In genomic region chr7:109129946-109130686, GRCm38 (mm10) we compare ENCODE assay signal across 17 mouse cellular contexts. TPM values are rescaled to one million over a fixed set of nuclear protein-coding genes. Genes with fewer than 3 reads are reported as not detected.
DNase-seq lines count a peak whose midpoint lies in the region; ATAC-seq and TF ChIP-seq lines count a peak whose summit lies in the region.
"Had no signal": no experiment of that assay in that cellular context is flagged by ENCODE, and none has a peak within 500 bp of the region (broad histone marks: within the 10 kb centered on the region; RNA-seq: fewer than 3 reads in every experiment).

No protein-coding gene starts in this region.

- no peak for TF ChIP-seq POLR2A in lung, adult 2 months (IDR thresholded peaks at IDR 0.05; ENCODE audit: borderline replicate concordance, extremely low read depth, low read depth, low read length)
- no peak for TF ChIP-seq POLR2A in MEL (IDR thresholded peaks at IDR 0.05; ENCODE audit: control insufficient read depth in 1 of 2, insufficient read depth in 1 of 2, low read depth in 1 of 2, low read length in 2 of 2, poor library complexity in 1 of 2)

- H3K4me3 ChIP-seq in lung, postnatal 0 days (ENCODE audit: low read depth, low read length): no peak overlapping the region
- H3K4me3 ChIP-seq in lung, adult 2 months (replicated peaks; ENCODE audit: extremely low read depth, low read depth, low read length): no peak overlapping the region
- H3K4me3 ChIP-seq in MEL (ENCODE audit: control insufficient read depth in 1 of 2, insufficient read depth in 1 of 2, low read depth in 2 of 2, low read length in 2 of 2): no peak overlapping the region
- H3K4me3 ChIP-seq in liver, postnatal 0 days (ENCODE audit: low read depth, low read length): no peak overlapping the region
- H3K4me3 ChIP-seq: embryonic facial prominence, embryonic 12.5 days; heart, adult 2 months had no signal

- H3K79me2 ChIP-seq in MEL (ENCODE audit: control insufficient read depth, insufficient read depth, low read length, poor library complexity): no peaks in the 10 kb centered on the region

- DNase-seq in cerebellum, postnatal 14 days: peak; percentile 33 to 56
- no peak for DNase-seq in cerebellum, adult 9-11 months
- DNase-seq in lung, postnatal 0 days (ENCODE audit: low spot score): no peak
- DNase-seq in lung, adult 2 months: no peak
- DNase-seq in MEL (ENCODE audit: low read depth, low spot score): no peak
- DNase-seq in liver, postnatal 0 days: no peak
- no peak for DNase-seq in embryo, embryonic 9.5 days (ENCODE audit: extremely low spot score)
- DNase-seq in left cerebral cortex, adult 8-10 months (ENCODE audit: low spot score in 2 of 2): no peak
- DNase-seq: cerebellum, postnatal 10 days; heart, adult 2 months; kidney, adult 18-20 months; right cerebral cortex, postnatal 14 days; thymus, postnatal 25 days had no signal

- no peaks in the 10 kb centered on the region for H3K4me1 ChIP-seq in lung, postnatal 0 days (ENCODE audit: insufficient read depth, low read depth, low read length)
- H3K4me1 ChIP-seq in lung, adult 2 months (ENCODE audit: control insufficient read depth, insufficient read depth, low read length): no peaks in the 10 kb centered on the region
- H3K4me1 ChIP-seq in MEL (ENCODE audit: control insufficient read depth in 1 of 2, insufficient read depth in 2 of 2, low read length in 2 of 2): no peaks in the 10 kb centered on the region
- H3K4me1 ChIP-seq in liver, postnatal 0 days (ENCODE audit: insufficient read depth): no peaks in the 10 kb centered on the region; the same call in 1 of the 2 replicates
- H3K4me1 ChIP-seq: embryonic facial prominence, embryonic 12.5 days; megakaryocyte, embryonic 14.5 days had no signal

- 68% methylated on average over 5 of the region's 5 CpGs for WGBS in lung, postnatal 0 days
- WGBS in lung, adult 2 months: 69% methylated on average over 5 of the region's 5 CpGs
- WGBS in liver, postnatal 0 days (ENCODE audit: insufficient replicate concordance): 59% methylated on average over 5 of the region's 5 CpGs

- no peak overlapping the region for H3K9ac ChIP-seq in lung, postnatal 0 days (replicated peaks; ENCODE audit: low read depth)
- H3K9ac ChIP-seq in MEL (ENCODE audit: control insufficient read depth, low read depth, low read length, poor library complexity, severe bottlenecking): no peak overlapping the region
- no peak overlapping the region for H3K9ac ChIP-seq in liver, postnatal 0 days (replicated peaks)
- H3K9ac ChIP-seq: embryonic facial prominence, embryonic 12.5 days had no signal

- H3K36me3 ChIP-seq in lung, postnatal 0 days (ENCODE audit: insufficient read depth, low read length): no peaks in the 10 kb centered on the region
- no peaks in the 10 kb centered on the region for H3K36me3 ChIP-seq in MEL (ENCODE audit: control insufficient read depth in 1 of 2, insufficient read depth in 2 of 2, low read length in 2 of 2)
- no peaks in the 10 kb centered on the region for H3K36me3 ChIP-seq in liver, postnatal 0 days (replicated peaks; ENCODE audit: insufficient read depth, low read length)
- H3K36me3 ChIP-seq: embryonic facial prominence, embryonic 12.5 days had no signal

- H3K27me3 ChIP-seq in lung, postnatal 0 days (replicated peaks; ENCODE audit: insufficient read depth, low read length): no peaks in the 10 kb centered on the region
- H3K27me3 ChIP-seq in MEL (ENCODE audit: control insufficient read depth in 1 of 2, insufficient read depth in 2 of 2, low read length in 2 of 2): no peaks in the 10 kb centered on the region
- H3K27me3 ChIP-seq in liver, postnatal 0 days (ENCODE audit: insufficient read depth, low read length): no peaks in the 10 kb centered on the region
- H3K27me3 ChIP-seq: embryonic facial prominence, embryonic 12.5 days had no signal

- TF ChIP-seq RAD21 in MEL (IDR thresholded peaks at IDR 0.05; ENCODE audit: low read depth, low read length): no peak

- no peaks in the 10 kb centered on the region for H3K9me3 ChIP-seq in lung, postnatal 0 days (ENCODE audit: low read length)
- H3K9me3 ChIP-seq in MEL (replicated peaks; ENCODE audit: insufficient read depth, low read length): no peaks in the 10 kb centered on the region
- no peaks in the 10 kb centered on the region for H3K9me3 ChIP-seq in liver, postnatal 0 days (ENCODE audit: low read length)
- H3K9me3 ChIP-seq: embryonic facial prominence, embryonic 12.5 days had no signal

- TF ChIP-seq CTCF in lung, postnatal 0 days (IDR thresholded peaks at IDR 0.05): 0 out of 2 replicates have a peak, but pooled peaks have one; percentile 4
- no peak for TF ChIP-seq CTCF in lung, adult 2 months (IDR thresholded peaks at IDR 0.05; ENCODE audit: insufficient read depth, low read length)
- peak in 2 of 3 experiments; percentile 7 to 26; a peak in 2 of 6 replicates for TF ChIP-seq CTCF in MEL (IDR thresholded peaks at IDR 0.05 in 2 of 3, conservative IDR thresholded peaks at IDR 0.05 in 1 of 3; ENCODE audit: control insufficient read depth in 1 of 3, insufficient read depth in 1 of 3, low read depth in 2 of 3, low read length in 3 of 3, poor library complexity in 1 of 3, severe bottlenecking in 1 of 3)
- peak; percentile 43 for TF ChIP-seq CTCF in liver, postnatal 0 days (IDR thresholded peaks at IDR 0.05; ENCODE audit: low read depth)

- ATAC-seq in lung, postnatal 0 days: no peak
- no peak for ATAC-seq in liver, postnatal 0 days

- TF ChIP-seq EP300 in lung, postnatal 0 days (IDR thresholded peaks at IDR 0.05): no peak
- no peak for TF ChIP-seq EP300 in MEL (IDR thresholded peaks at IDR 0.05; ENCODE audit: low read depth in 1 of 2, low read length in 2 of 2)
- TF ChIP-seq EP300 in liver, postnatal 0 days (IDR thresholded peaks at IDR 0.05; ENCODE audit: low read depth): no peak

- H3K4me2 ChIP-seq in lung, postnatal 0 days (replicated peaks; ENCODE audit: low read depth, low read length): no peak overlapping the region
- no peak overlapping the region for H3K4me2 ChIP-seq in liver, postnatal 0 days (ENCODE audit: low read depth, low read length)
- H3K4me2 ChIP-seq: embryonic facial prominence, embryonic 12.5 days had no signal

- no peak overlapping the region for H3K27ac ChIP-seq in lung, postnatal 0 days (ENCODE audit: low read length)
- no peak overlapping the region for H3K27ac ChIP-seq in MEL (ENCODE audit: control insufficient read depth, low read depth, low read length)
- no peak overlapping the region for H3K27ac ChIP-seq in liver, postnatal 0 days (ENCODE audit: low read depth)
- H3K27ac ChIP-seq: embryonic facial prominence, embryonic 12.5 days; heart, adult 2 months had no signal

TF ChIP-seq in MEL, 35 proteins besides CTCF, POLR2A, EP300 and RAD21:
- TF ChIP-seq ZNF384 (IDR thresholded peaks at IDR 0.05; ENCODE audit: low read depth, low read length) (no peak), MAFK (IDR thresholded peaks at IDR 0.05; ENCODE audit: borderline replicate concordance, low read depth, low read length) (no peak), USF2 (IDR thresholded peaks at IDR 0.05; ENCODE audit: borderline replicate concordance in 1 of 2, insufficient read depth in 1 of 2, low read depth in 1 of 2, low read length in 2 of 2) (no peak), TBP (IDR thresholded peaks at IDR 0.05; ENCODE audit: low read depth, low read length) (no peak), JUND (IDR thresholded peaks at IDR 0.05; ENCODE audit: low read depth, low read length) (no peak), E2F4 (IDR thresholded peaks at IDR 0.05; ENCODE audit: borderline replicate concordance, low read depth, low read length) (no peak), NELFE (IDR thresholded peaks at IDR 0.05; ENCODE audit: low read depth, low read length) (no peak), CHD2 (IDR thresholded peaks at IDR 0.05; ENCODE audit: low read length) (no peak), SIN3A (IDR thresholded peaks at IDR 0.05; ENCODE audit: low read length) (no peak), RCOR1 (IDR thresholded peaks at IDR 0.05; ENCODE audit: low read depth, low read length) (no peak), MEF2A (IDR thresholded peaks at IDR 0.05; ENCODE audit: extremely low read depth, insufficient replicate concordance, low read depth, low read length, poor library complexity, severe bottlenecking) (no peak), MAX (IDR thresholded peaks at IDR 0.05; ENCODE audit: low read length) (no peak), MYB (IDR thresholded peaks at IDR 0.05; ENCODE audit: low read depth, low read length) (no peak), POLR2AphosphoS2 (IDR thresholded peaks at IDR 0.05; ENCODE audit: low read length) (no peak), ELF1 (IDR thresholded peaks at IDR 0.05; ENCODE audit: low read depth, low read length) (no peak)

RNA-seq across cellular contexts. Expression of gene Lmo1, which starts 44.9 kb away (rescaled TPM):
- polyA plus RNA-seq in lung, postnatal 0 days (2015; fragmentation: Nextera tagmentation; extraction: Ambion mirVana): 10.0 and 10.3 TPM in 2 replicates
- polyA plus RNA-seq in lung, adult 2 months (2012; rRNA removed): 7.5 and 8.7 TPM in 2 replicates
- total RNA-seq in MEL (2012; rRNA removed): not detected in 2 replicates
- not detected for polyA plus RNA-seq in MEL (2012; ENCODE audit: insufficient read depth in 1 of 2, insufficient read length in 2 of 2, low read depth in 1 of 2, low replicate concordance in 2 of 2, missing spikeins in 1 of 2)
- polyA plus RNA-seq in liver, postnatal 0 days (2015; fragmentation: Nextera tagmentation; extraction: Ambion mirVana): 1.5 and 1.8 TPM in 2 replicates
- 10 to 100 TPM in 3 of 4 experiments, 1 to 10 TPM in 1; 9.9 to 15.0 (median 11.5) TPM for total RNA-seq in left cerebral cortex, adult 8-10 months (2022)
- total RNA-seq: neutrophil, adult 5-6 weeks had no signal

RNA-seq across cellular contexts. Expression of gene Ric3, which starts 47.0 kb away (rescaled TPM):
- polyA plus RNA-seq in lung, postnatal 0 days (2015; fragmentation: Nextera tagmentation; extraction: Ambion mirVana): 0.58 and 0.83 TPM in 2 replicates
- 0.92 and 2.4 TPM in 2 replicates for polyA plus RNA-seq in lung, adult 2 months (2012; rRNA removed)
- total RNA-seq in MEL (2012; rRNA removed): not detected in 2 replicates
- polyA plus RNA-seq in MEL (2012; ENCODE audit: insufficient read depth in 1 of 2, insufficient read length in 2 of 2, low read depth in 1 of 2, low replicate concordance in 2 of 2, missing spikeins in 1 of 2): not detected
- 0.33 and 0.36 TPM in 2 replicates for polyA plus RNA-seq in liver, postnatal 0 days (2015; fragmentation: Nextera tagmentation; extraction: Ambion mirVana)
- total RNA-seq in left cerebral cortex, adult 8-10 months (2022): 10 to 100 TPM; 66.2 to 71.1 (median 68.6) TPM
- polyA plus RNA-seq: C2C12 had no signal

Comparison
In these comparisons a context has a peak if more than half of its experiments do, and no peak if none do; other contexts are left out.
1. DNase-seq: peak in cerebellum, postnatal 14 days (2 of 2); none in cerebellum, adult 9-11 months (single experiment), lung, postnatal 0 days (single experiment), lung, adult 2 months (single experiment), MEL (single experiment), liver, postnatal 0 days (single experiment), embryo, embryonic 9.5 days (single experiment) and left cerebral cortex, adult 8-10 months (0 of 2).